Mouse (Mus musculus): Measurements from ENCODE around the gene Igf1.

Igf1 gene

DNA sequence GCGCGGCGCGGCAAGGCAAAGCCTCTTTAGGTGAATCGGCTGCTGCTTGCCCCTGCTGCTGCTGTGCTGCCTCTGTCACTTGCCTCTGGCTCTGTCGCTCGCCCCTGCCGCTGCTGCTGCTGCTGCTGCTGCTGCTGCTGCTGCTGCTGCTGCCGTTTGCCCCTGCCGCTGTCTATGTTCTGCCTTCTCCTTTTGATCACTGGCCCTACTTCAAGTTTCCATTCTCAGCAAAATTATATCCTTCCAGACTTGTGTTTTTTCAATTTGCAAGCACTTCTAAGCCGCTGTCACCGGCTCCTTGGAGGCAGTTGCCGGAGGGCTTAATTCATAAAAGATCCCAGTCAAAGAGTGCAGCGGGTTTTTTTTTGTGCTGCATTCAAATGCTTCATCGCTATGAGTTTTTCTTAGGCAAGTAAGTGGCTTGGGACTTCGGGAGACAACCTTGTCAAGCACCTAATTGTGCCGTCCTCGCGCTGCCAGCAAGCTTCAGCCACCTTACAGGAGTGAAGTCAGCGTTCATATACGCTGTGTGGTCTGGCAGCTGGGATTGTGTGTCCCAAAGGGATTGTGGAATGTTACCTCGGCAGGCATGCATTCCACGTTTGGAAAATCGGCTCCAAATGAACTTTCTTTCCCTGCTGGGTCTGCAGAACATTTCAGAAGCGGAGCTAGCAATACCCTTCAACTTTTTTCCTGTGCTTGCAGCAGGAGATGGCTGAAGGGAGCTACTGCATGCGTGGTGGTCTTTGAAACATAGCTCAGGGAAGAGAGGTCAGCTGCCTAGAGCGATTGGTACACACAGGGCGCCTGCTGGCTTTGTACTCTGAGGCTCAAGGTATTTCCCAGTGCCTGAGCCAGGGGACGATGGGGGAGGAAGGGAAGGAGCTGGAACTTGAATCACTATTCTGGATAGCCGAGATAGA, 2.4 kb downstream of the Igf1 start:
- no peak for DNase-seq (ENCODE audit: low spot score in 2 of 2)

DNA sequence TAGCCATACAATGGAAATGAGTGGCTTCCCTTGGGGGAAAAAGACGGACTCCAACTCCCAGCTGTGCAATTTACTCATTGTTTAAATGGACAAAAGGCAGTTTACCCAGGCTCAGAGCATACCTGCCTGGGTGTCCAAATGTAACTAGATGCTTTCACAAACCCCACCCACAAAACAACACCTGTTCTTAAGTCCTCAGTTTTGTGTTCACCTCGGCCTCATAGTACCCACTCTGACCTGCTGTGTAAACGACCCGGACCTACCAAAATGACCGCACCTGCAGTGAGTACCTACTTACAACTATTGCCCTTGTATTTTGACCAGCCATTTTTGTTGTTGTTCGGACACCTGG, 3.0 kb downstream of the Igf1 start:
- DNase-seq (ENCODE audit: low spot score in 2 of 2), result no peak

DNA sequence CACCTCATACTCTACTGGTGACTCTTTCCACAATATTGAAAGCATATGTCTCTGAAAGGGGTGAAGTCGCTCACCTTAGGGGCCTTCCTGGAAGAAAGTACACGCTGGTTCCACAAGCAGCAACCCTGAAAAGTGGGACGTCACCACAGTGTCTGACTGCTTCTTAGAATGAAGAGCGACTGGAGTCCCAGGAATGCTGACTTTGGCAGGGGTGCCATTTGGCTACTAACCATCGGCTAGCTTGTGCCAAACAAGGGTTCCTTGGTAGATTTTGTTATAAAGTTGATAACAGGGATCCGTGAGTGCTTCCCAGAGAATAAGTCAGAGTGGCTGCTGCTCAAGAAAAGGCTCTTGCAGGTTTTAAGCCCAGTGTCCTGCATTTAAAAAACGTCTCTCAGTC, 4.8 kb downstream of the Igf1 start:
- DNase-seq (ENCODE audit: low spot score in 2 of 2), result peak in 1 of 2 experiments; percentile 64

DNA sequence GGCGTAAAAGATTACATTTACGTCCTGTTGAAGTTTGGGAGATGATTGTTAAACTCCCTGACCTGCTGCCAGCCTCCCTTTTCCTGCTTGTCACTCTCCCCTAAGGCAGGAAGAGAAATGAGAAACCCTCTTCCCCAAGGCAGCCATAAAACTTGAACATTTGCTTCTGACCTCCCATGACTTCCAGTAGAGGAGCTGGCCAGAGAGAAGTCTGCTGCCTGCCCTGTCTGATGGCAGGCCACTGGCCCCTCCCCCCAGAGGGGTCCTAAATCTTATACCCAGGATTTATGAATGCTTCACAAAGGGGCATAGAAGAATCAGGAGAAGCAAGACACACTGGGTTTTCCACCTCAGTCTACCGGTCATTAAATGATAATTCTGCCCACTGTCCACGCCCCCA, 5.3 kb downstream of the Igf1 start:
- no peak for DNase-seq (ENCODE audit: low spot score in 2 of 2)

DNA sequence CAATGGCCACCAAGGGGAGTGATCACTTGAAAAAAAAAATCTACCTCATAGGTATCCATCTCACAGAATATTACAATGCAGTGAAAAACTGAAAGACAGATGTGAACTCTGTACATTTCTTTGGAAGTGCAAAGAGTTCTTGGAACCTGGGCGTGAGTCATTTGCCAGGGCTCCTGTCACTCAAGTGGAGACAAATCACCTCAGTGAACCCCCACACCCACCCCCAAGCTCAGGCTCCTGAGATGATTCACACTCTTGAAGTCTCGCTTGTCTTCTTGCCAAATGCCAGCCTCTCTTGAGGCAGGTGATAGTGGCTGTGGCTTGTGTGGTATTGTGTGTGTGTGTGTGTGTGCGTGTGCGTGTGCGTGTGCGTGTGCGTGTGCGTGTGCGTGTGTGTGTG, 7.6 kb downstream of the Igf1 start:
- no peak for DNase-seq (ENCODE audit: low spot score in 2 of 2)

DNA sequence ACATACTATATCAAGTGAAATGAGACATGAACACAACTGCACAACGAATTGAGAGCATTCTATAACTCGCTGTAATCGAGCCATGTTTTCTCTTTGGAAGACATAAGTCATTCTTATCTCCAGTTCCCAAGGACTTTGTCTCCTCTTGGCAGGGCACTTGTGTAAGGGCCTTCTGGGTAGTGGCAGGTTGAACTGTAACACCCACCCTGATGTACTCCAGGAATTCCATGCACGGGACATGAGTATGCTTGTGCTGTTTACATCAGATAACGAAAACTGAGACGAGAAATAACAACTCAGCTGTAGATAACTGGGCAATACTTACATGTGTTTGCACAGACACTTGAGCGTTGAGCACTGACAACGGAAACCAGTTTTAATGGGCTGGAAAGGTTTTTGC, 8.4 kb downstream of the Igf1 start:
- DNase-seq (ENCODE audit: low spot score in 2 of 2), result no peak

DNA sequence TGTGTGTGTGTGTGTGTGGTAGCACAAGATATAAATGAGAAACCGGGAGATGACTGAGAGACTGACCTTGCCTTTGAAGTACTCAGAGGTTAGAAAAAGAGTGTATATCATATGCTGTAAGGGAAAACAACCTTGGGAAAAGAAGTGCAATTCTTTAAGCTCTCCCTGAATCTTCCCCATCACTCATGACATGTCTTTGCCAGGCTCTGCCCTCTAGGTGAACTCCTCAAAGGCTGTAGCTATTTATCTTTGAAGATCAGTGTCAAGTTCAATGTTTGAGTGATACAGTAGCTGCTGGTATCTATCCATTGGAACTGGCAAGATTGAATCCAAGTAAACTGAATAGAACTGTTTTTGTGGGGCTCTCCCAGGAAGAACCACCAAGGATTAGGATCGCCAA, 9.2 kb downstream of the Igf1 start:
- no peak for DNase-seq (ENCODE audit: low spot score in 2 of 2)

DNA sequence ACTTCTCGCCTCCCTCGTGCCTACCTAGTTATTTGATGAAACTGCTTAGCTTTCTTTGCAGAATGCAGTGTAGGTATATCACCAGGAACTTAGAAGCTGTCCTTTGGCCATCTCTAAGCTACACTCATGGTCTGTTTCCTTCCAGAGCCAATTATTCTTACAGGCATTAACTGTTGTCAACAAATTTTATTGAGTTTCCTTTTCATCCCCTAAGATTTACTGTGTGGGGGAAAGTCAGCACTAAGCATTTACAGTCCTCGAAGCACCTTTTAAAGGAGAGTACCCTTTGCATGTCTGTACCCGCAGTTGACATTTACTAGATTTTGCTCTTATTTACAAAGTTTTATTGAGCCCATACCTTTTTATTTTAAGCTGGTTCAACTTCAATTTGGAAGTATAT, 9.6 kb downstream of the Igf1 start:
- DNase-seq (ENCODE audit: low spot score in 2 of 2), result no peak

DNA sequence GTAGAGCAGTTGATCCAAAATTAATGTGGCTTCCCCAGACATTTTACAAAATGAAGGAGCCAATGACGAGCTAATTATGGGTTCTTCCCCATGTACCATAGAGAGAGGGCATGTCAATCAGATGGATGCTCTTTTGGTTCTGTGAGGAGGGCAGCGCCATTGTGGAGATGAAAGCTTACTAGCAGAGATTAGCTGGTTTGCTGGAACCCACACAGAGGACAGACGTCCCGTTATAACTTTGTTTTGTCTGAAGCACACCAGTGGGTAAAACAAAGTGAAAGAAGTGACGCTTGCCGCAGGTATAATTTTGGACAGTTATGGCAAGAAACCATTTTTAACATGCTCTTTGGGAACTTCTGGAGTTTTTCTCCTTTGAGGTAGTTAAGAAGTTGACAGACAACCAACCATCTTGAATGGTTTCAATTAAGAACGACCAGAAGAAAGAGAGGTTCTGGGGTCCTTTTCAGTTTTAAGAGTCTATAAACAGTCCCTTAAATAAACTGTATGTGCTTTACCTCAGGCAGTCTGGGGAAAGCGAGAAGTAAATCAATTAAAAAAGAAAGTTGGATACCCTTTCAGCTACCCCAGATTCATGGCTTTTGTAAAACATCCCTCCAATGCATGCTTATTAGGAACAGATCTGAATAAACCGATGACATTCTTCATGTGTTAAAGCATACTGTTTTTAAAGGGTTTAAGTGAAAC, 10.4 kb downstream of the Igf1 start:
- DNase-seq (ENCODE audit: low spot score in 2 of 2), result no peak

DNA sequence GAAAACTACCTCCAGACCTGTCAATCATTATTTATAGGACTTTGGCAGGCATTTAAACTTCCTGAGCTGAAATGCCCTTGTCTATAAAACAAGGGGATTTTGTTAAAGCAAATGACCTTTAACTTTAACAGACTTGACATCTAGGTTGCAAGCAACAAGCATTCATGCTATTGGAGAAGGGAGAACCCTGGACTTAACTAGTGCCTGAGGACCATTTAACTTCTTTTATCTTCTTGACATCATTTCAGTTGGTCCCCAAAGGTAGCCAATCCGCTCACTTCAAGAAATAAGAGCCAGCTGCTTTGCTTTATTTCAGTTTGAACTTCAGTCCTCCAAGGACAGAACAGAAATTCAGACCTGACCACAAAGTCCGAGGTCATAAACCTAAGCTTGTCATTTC, 11.1 kb downstream of the Igf1 start:
- no peak for DNase-seq (ENCODE audit: low spot score in 2 of 2)

DNA sequence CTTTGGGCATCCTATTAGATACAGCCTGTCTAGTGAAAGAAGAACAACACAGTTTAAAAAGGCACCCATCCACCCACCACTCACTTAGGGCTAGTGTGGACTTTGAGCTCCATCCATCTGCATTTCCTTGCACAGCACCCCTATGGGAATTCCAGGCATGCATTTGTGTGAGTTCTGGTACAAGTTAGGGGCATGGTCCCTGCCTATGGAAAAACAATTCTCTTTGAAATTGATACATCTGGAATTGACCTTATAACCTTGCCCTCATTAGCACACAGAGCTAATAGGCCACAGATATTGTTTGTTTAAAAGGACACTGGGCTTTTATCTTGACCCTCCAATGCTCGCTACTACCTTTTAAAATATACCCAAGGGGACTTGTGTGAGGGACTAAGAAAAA, 11.6 kb downstream of the Igf1 start:
- DNase-seq (ENCODE audit: low spot score in 2 of 2), result no peak

DNA sequence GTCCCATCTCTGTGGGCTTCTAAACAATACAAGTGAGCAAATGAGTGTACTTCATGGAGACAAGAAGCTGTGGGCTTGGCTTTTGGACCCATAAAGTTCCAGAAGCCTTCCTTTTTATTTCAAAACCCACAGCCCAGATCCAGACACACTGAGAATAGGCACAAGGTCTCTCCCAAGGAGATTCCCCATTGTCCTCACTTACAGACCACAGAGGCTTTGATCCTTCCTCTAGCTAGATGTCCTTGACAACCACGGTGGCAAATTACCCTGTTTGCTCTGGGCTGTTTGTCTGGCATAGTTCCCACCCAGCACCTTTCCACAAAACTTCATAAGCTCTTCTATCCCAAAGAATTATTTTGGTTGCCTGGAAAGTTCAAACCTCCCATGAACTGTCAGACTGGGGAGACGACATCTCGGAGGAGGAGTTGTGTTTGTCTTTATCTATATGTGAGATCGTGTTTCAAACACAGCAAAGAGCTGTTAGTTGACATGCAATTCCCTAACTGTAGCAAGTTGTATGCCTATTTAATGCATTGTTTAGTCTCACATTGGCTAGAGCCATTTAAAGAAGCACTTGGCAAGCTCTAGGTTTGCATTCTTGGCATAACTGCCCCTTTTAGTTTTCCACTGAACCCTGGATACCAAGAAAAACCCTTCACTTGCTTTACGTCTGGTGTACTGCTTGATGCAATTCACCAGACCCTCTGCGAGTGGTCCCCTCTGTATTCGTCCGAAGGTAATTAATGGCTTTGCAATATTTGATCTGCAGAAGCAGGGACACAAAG, 14.0 kb downstream of the Igf1 start:
- no peak for DNase-seq (ENCODE audit: low spot score in 2 of 2)

DNA sequence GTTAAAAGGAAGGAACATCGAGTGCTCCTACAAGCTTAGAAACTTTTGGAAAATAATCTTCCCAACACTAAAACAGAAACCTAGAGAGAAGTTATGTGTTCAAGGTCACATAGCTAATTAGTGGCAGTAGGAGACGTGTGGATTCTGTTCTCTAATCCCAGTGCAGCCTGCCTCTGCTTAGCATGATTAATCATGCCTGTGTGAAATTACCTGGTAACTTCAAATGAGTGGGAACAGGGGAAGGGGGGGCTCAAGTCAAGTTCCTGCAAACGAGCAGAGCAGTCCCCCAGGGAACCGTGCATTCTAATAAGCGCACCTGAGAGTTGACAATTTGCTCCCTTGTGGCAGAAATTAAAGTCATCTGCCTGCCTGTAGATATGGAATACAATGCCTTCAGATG, 14.8 kb downstream of the Igf1 start:
- DNase-seq (ENCODE audit: low spot score in 2 of 2), result no peak

DNA sequence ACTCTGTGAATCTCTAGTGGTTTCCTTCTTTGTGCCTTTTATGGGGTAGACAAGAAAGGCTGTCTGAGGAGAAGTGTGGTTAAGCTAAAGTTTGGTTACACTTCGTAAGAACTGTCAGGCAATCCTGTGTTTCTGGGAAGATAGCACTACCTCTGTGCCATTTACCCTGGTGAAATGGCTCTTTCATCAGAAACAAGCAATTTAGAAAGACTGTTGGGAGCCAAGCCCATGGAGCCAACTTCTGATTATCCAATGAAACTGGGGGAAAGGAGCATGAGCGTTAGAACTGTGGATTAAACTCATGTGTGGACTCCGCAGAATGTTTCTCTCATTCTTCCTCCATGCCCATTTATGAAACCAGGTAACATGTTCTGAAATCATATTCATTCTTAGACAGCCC, 15.5 kb downstream of the Igf1 start:
- DNase-seq (ENCODE audit: low spot score in 2 of 2), result no peak

DNA sequence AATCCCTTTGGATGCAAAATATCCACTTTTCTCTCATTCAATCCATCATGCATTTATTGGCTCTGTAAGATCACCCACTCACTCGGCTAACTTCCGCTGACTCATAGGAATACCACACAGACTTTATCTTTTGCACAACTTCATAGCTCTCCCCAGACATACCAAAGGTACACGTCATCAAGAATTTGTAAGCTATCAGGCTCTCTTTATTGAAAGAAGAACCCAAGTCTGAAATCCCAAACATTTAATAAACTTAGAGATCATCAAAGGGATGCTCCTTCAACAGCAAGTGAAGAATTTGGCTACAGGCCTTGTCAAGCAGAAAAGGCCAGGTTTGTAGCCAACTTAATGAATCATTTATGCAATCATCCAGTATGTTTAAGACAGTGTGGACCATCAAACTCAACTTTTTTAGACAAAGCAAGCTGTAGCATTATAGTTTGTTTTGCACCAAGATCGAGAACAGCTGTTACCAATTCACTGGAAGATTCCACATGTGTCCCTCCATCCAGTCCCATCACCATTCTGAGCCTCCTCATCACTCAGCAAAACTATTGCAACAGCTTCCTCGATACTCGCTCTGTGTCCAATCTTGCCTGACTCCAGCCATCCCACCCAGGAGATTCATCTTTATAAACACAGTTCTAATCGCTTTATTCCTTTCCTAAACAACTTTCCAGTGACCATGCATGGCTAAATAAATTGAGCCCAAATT, 22.2 kb downstream of the Igf1 start:
- no peak for DNase-seq (ENCODE audit: low spot score in 2 of 2)

DNA sequence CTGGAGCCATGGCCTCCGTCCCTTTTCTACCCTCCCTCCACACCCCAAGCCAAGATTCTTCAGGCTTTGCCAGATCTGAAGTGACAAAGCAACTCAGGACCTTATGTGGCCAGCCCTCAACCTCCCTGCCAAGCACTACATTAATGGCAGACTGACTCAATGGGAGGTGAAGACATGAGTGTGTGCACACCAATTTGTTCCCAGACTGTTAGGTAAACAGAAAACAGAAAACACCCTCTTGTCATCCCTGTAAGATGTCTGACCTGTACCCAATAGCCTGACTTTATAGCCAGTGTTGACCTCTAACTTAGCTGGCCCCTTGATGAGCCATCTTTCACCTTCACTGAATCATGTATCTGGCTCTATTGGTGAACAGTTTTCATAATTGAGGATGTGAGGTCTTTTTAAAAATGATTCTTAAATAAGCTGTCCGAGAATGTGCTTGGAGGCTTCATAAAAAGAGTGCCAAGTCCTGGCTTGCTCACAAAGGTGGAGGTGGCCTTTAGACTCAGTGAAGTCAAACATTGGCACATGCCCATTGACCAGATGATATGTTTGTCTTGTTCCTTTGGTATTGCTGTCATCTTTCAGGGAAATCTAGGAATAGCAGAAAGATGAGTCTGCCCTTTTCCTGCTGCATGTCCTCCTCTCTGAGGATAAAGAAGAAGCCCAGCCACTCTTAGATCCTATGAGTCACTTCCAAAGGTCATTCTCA, 27.4 kb downstream of the Igf1 start:
- DNase-seq (ENCODE audit: low spot score in 2 of 2), result no peak

DNA sequence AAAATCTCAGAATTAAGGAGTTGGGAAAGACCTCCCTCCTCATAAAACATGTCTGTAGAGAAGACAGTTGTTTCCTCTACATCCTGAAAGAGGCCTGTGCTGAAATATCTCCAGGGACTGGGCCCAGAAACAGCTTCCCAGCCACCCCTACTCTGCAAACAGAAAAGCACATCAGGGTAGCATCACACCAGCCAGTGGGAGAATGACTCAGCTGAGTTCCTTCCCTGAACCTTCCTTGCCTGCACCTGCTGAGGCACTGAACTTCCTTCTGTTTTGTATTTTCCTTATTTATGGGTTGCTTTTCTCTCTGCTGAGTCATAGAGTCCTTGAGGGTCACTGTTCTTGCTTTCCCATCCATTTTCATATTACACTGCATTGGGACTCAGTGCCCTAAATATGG, 31.8 kb downstream of the Igf1 start:
- DNase-seq (ENCODE audit: low spot score in 2 of 2), result no peak

DNA sequence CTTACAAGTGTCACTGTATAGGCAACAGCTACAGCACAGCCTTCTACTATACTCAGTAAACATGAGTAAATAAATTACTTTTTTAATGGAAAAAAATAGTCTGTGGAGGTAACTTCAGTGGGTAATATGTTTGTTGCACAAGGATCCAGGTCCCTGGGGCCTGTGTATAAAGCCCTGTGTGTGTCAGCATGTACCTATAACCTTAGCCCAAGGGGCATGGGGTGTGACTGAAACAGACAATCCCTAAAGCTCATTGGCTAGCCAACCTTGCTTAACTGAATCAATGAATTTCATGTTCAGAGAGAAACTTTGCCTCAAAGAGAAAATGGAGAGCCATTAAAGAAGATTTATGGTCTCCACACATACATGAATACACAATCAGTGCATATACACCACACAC, 34.2 kb downstream of the Igf1 start:
- DNase-seq (ENCODE audit: low spot score in 2 of 2), result no peak

DNA sequence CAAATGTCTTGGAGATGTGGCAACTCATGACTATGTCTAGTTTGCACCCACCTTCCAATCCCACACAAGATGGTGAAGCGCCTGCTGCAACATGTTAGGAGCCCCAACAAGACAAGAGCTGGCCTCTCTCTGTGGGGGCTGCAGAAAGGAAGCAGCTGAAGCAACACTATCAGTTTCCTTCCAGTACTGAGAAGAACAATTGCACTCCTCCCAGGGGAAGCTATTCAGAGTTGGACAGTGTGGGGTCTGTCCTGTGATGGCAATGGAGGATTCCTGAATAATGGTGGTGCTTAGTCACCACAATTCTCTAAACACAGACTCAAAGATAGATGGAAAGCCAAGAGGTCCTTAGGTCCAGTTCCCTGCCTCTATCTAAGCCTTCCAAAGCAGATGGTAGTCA, 35.2 kb downstream of the Igf1 start:
- no peak for DNase-seq (ENCODE audit: low spot score in 2 of 2)

DNA sequence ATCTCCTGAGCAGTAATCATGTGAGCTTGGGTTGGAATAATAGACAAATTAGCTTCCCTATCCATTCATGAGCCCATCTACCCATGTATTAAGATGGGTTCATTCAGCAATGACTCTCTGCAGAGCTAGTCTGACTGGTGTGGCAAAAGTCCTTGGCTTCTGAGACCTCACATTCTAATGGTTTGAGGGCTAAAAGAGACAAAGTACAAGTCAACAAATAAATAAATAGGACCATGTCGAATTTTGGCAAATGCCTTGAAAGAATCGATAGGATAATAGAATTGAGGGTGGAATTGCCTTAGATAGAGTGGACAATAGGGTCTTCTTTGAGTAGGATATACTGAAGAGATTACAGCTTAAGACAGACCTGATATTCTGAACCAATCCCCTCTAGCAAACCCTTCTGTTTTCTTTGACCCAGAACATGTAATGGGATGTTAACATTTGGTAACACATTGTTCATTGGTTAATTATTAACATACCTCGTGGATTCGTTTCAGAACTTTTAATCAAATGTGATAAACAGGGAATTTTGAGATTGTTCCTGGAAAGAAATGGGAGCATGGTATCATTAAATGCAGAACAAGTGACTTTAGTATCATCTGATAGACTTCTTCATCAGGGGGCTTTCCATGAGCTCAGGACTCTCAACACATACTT, 36.5 kb downstream of the Igf1 start:
- no peak for DNase-seq (ENCODE audit: low spot score in 2 of 2)

DNA sequence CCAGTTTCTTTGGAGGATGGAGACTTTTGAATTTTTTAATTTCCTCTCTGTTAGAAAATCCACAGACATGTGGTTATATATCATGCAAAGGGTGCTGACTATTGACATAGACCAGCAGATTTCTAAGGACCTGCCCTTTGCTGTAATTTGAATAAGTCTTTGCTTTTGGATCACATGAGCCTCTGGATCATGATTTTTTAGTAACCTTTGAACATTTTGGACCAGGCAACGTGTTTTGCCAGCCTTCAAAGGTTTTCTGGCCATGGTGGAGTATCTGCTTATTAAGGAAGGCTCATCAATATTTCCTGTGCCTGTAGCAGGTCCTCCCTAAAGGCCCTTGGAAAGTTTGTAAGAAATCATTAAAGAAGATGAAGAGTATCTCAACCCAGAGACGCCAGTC, 37.3 kb downstream of the Igf1 start:
- DNase-seq (ENCODE audit: low spot score in 2 of 2), result no peak

Data from urinary bladder, postnatal 36 days (tissue).